9 mouse cellular contexts compared by ENCODE assay signal in genomic region chr11:116226414-116226813, GRCm38 (mm10). TPM values are rescaled to one million over a fixed set of nuclear protein-coding genes. Genes with fewer than 3 reads are reported as not detected.
A peak's percentile ranks its signal among the peaks of the same experiment; 100 is the strongest.
DNase-seq lines count a peak whose midpoint lies in the region; ATAC-seq and TF ChIP-seq lines count a peak whose summit lies in the region.
"Had no signal": no experiment of that assay in that cellular context is flagged by ENCODE, and none has a peak within 500 bp of the region (broad histone marks: within the 10 kb centered on the region; RNA-seq: fewer than 3 reads in every experiment).

No protein-coding gene starts in this region.

- ATAC-seq in kidney, embryonic 14.5 days (ENCODE audit: low FRiP score, low TSS enrichment), result no peak
- no peak for ATAC-seq in hindbrain, postnatal 0 days

- H3K9ac ChIP-seq in kidney, embryonic 14.5 days (ENCODE audit: low read depth, low read length), result no peak overlapping the region
- no peak overlapping the region for H3K9ac ChIP-seq in hindbrain, postnatal 0 days (replicated peaks; ENCODE audit: low read length)
- H3K9ac ChIP-seq: embryonic facial prominence, embryonic 15.5 days had no signal

- no peak overlapping the region for H3K4me3 ChIP-seq in kidney, embryonic 14.5 days (ENCODE audit: low read length)
- no peak overlapping the region for H3K4me3 ChIP-seq in embryonic facial prominence, embryonic 10.5 days
- no peak overlapping the region for H3K4me3 ChIP-seq in hindbrain, postnatal 0 days (ENCODE audit: low read length)
- no peak overlapping the region for H3K4me3 ChIP-seq in limb, embryonic 10.5 days
- no peak overlapping the region for H3K4me3 ChIP-seq in olfactory bulb, adult 2 months (ENCODE audit: insufficient read depth, low read depth, low read length)
- H3K4me3 ChIP-seq in thymus, adult 2 months (ENCODE audit: control insufficient read depth, insufficient read depth, low read length), result no peak overlapping the region
- H3K4me3 ChIP-seq: embryonic facial prominence, embryonic 15.5 days had no signal

- WGBS in kidney, embryonic 14.5 days, result 5% methylated on average over 2 of the region's 2 CpGs
- WGBS in embryonic facial prominence, embryonic 10.5 days, result 1% methylated on average over 2 of the region's 2 CpGs
- WGBS in hindbrain, postnatal 0 days, result 0% methylated on average over 2 of the region's 2 CpGs
- 2% methylated on average over 2 of the region's 2 CpGs for WGBS in limb, embryonic 10.5 days
- WGBS in olfactory bulb, adult 2 months, result 0% methylated on average over 2 of the region's 2 CpGs
- WGBS in thymus, adult 2 months, result 2% methylated on average over 2 of the region's 2 CpGs

- DNase-seq in kidney, adult 11 months, result peak; percentile 68
- DNase-seq in adrenal gland, postnatal 10 days, result peak; percentile 93
- peak; percentile 87 for DNase-seq in embryonic facial prominence, embryonic 10.5 days (ENCODE audit: low spot score)
- DNase-seq in hindbrain, postnatal 0 days (ENCODE audit: low spot score), result peak; percentile 73
- DNase-seq in limb, embryonic 10.5 days (ENCODE audit: low spot score), result peak; percentile 94
- DNase-seq in thymus, adult 2 months, result peak; percentile 86

- H3K27ac ChIP-seq in kidney, embryonic 14.5 days (ENCODE audit: low read depth, low read length), result no peak overlapping the region
- H3K27ac ChIP-seq in embryonic facial prominence, embryonic 10.5 days (replicated peaks), result no peak overlapping the region
- no peak overlapping the region for H3K27ac ChIP-seq in hindbrain, postnatal 0 days
- no peak overlapping the region for H3K27ac ChIP-seq in limb, embryonic 10.5 days
- no peak overlapping the region for H3K27ac ChIP-seq in olfactory bulb, adult 2 months (ENCODE audit: insufficient read depth, low read depth, low read length)
- no peak overlapping the region for H3K27ac ChIP-seq in thymus, adult 2 months (ENCODE audit: control insufficient read depth, insufficient read depth, low read length)
- H3K27ac ChIP-seq: embryonic facial prominence, embryonic 15.5 days had no signal

- no peaks in the 10 kb centered on the region for H3K36me3 ChIP-seq in kidney, embryonic 14.5 days (ENCODE audit: control insufficient read depth, insufficient read depth, low read length)
- peaks cover 16% of the 10 kb centered on the region; the same call in 1 of the 2 replicates for H3K36me3 ChIP-seq in embryonic facial prominence, embryonic 10.5 days (replicated peaks)
- no peaks in the 10 kb centered on the region for H3K36me3 ChIP-seq in hindbrain, postnatal 0 days (ENCODE audit: insufficient read depth, low read length)
- peaks cover 13% of the 10 kb centered on the region; the same call in 1 of the 2 replicates for H3K36me3 ChIP-seq in limb, embryonic 10.5 days
- no peaks in the 10 kb centered on the region for H3K36me3 ChIP-seq in thymus, adult 2 months (ENCODE audit: control insufficient read depth, insufficient read depth, low read length)

- H3K27me3 ChIP-seq in kidney, embryonic 14.5 days (ENCODE audit: control insufficient read depth, insufficient read depth, low read length), result peaks cover 27% of the 10 kb centered on the region
- H3K27me3 ChIP-seq in embryonic facial prominence, embryonic 10.5 days (replicated peaks; ENCODE audit: low read depth, poor library complexity, severe bottlenecking), result peaks cover 66% of the 10 kb centered on the region
- H3K27me3 ChIP-seq in hindbrain, postnatal 0 days (ENCODE audit: insufficient read depth, low read length), result peaks cover 16% of the 10 kb centered on the region; the same call in 1 of the 2 replicates
- peaks cover 50% of the 10 kb centered on the region for H3K27me3 ChIP-seq in limb, embryonic 10.5 days (ENCODE audit: low read depth, poor library complexity, severe bottlenecking)
- no peaks in the 10 kb centered on the region for H3K27me3 ChIP-seq in thymus, adult 2 months (ENCODE audit: control insufficient read depth, insufficient read depth, low read length)

- peaks cover 4% of the 10 kb centered on the region; the same call in 1 of the 2 replicates for H3K9me3 ChIP-seq in kidney, embryonic 14.5 days (ENCODE audit: control insufficient read depth, low read length)
- H3K9me3 ChIP-seq in embryonic facial prominence, embryonic 10.5 days, result peaks cover 14% of the 10 kb centered on the region
- no peaks in the 10 kb centered on the region for H3K9me3 ChIP-seq in hindbrain, postnatal 0 days (ENCODE audit: low read length)
- H3K9me3 ChIP-seq in limb, embryonic 10.5 days (replicated peaks), result no peaks in the 10 kb centered on the region
- H3K9me3 ChIP-seq: embryonic facial prominence, embryonic 15.5 days had no signal

- no peak for TF ChIP-seq POLR2A in olfactory bulb, adult 2 months (IDR thresholded peaks at IDR 0.05; ENCODE audit: insufficient read depth, low read depth, low read length)
- TF ChIP-seq POLR2A in thymus, adult 2 months (IDR thresholded peaks at IDR 0.05; ENCODE audit: control insufficient read depth, extremely low read depth, insufficient read depth, low read length, poor library complexity), result no peak

- no peak overlapping the region for H3K4me2 ChIP-seq in kidney, embryonic 14.5 days (replicated peaks; ENCODE audit: low read depth, low read length)
- no peak overlapping the region for H3K4me2 ChIP-seq in hindbrain, postnatal 0 days (ENCODE audit: low read depth, low read length)
- H3K4me2 ChIP-seq: embryonic facial prominence, embryonic 15.5 days had no signal

- peak; percentile 84 for TF ChIP-seq CTCF in hindbrain, postnatal 0 days (IDR thresholded peaks at IDR 0.05; ENCODE audit: low read depth)
- peak; percentile 60 for TF ChIP-seq CTCF in olfactory bulb, adult 2 months (IDR thresholded peaks at IDR 0.05; ENCODE audit: insufficient read depth, low read depth, low read length)
- peak; percentile 90; the same call in 1 of the 2 replicates for TF ChIP-seq CTCF in thymus, adult 2 months (IDR thresholded peaks at IDR 0.05; ENCODE audit: borderline replicate concordance, control insufficient read depth, extremely low read depth, insufficient read depth, low read length, poor library complexity)

- H3K4me1 ChIP-seq in kidney, embryonic 14.5 days (ENCODE audit: control insufficient read depth, insufficient read depth, low read length), result peaks cover 10% of the 10 kb centered on the region; the same call in 1 of the 2 replicates
- peaks cover 49% of the 10 kb centered on the region for H3K4me1 ChIP-seq in embryonic facial prominence, embryonic 10.5 days
- H3K4me1 ChIP-seq in hindbrain, postnatal 0 days (ENCODE audit: insufficient read depth, low read length), result no peaks in the 10 kb centered on the region
- peaks cover 29% of the 10 kb centered on the region for H3K4me1 ChIP-seq in limb, embryonic 10.5 days
- peaks cover 19% of the 10 kb centered on the region for H3K4me1 ChIP-seq in olfactory bulb, adult 2 months (ENCODE audit: control insufficient read depth, insufficient read depth, low read length)
- no peaks in the 10 kb centered on the region for H3K4me1 ChIP-seq in thymus, adult 2 months (replicated peaks; ENCODE audit: control insufficient read depth, insufficient read depth, low read length)

RNA-seq across cellular contexts. Expression of gene Evpl, which starts 11.5 kb away (rescaled TPM):
- polyA plus RNA-seq in kidney, embryonic 14.5 days (2014; fragmentation: Nextera tagmentation; extraction: Ambion mirVana), result 1.4 and 2.6 TPM in 2 replicates
- 1 to 10 TPM; 1.4 to 1.7 TPM for total RNA-seq in adrenal gland, postnatal 10 days (2021)
- 1.0 and 1.3 TPM in 2 replicates for polyA plus RNA-seq in embryonic facial prominence, embryonic 10.5 days (2016; fragmentation: Nextera tagmentation; extraction: Ambion mirVana)
- 2.8 and 2.9 TPM in 2 replicates for total RNA-seq in hindbrain, postnatal 0 days (2014; rRNA removed)
- polyA plus RNA-seq in hindbrain, postnatal 0 days (2015; fragmentation: Nextera tagmentation; extraction: Ambion mirVana), result 1.6 TPM in 2 replicates
- 1.4 and 1.7 TPM in 2 replicates for polyA plus RNA-seq in limb, embryonic 10.5 days (2016; fragmentation: Nextera tagmentation; extraction: Ambion mirVana)
- not detected in 2 replicates for polyA plus RNA-seq in olfactory bulb, adult 2 months (2012; ENCODE audit: insufficient read depth, insufficient read length, low replicate concordance, missing spikeins)
- polyA plus RNA-seq in thymus, adult 2 months (2012; rRNA removed), result 3.2 and 3.7 TPM in 2 replicates

RNA-seq across cellular contexts. Expression of gene Acox1, which starts 27.6 kb away (rescaled TPM):
- 16.3 and 27.4 TPM in 2 replicates for polyA plus RNA-seq in kidney, embryonic 14.5 days (2014; fragmentation: Nextera tagmentation; extraction: Ambion mirVana)
- total RNA-seq in adrenal gland, postnatal 10 days (2021), result 100 to 1,000 TPM; 177 to 242 TPM
- 17.7 and 18.8 TPM in 2 replicates for polyA plus RNA-seq in embryonic facial prominence, embryonic 10.5 days (2016; fragmentation: Nextera tagmentation; extraction: Ambion mirVana)
- 109 and 112 TPM in 2 replicates for total RNA-seq in hindbrain, postnatal 0 days (2014; rRNA removed)
- 63.4 and 65.0 TPM in 2 replicates for polyA plus RNA-seq in hindbrain, postnatal 0 days (2015; fragmentation: Nextera tagmentation; extraction: Ambion mirVana)
- 13.0 and 16.7 TPM in 2 replicates for polyA plus RNA-seq in limb, embryonic 10.5 days (2016; fragmentation: Nextera tagmentation; extraction: Ambion mirVana)
- polyA plus RNA-seq in olfactory bulb, adult 2 months (2012; ENCODE audit: insufficient read depth, insufficient read length, low replicate concordance, missing spikeins), result not detected in 2 replicates
- 39.2 and 44.2 TPM in 2 replicates for polyA plus RNA-seq in thymus, adult 2 months (2012; rRNA removed)

RNA-seq across cellular contexts. Expression of gene Ten1, which starts 27.8 kb away (rescaled TPM):
- 74.1 and 76.3 TPM in 2 replicates for polyA plus RNA-seq in kidney, embryonic 14.5 days (2014; fragmentation: Nextera tagmentation; extraction: Ambion mirVana)
- 10 to 100 TPM; 17.8 to 24.4 TPM for total RNA-seq in adrenal gland, postnatal 10 days (2021)
- polyA plus RNA-seq in embryonic facial prominence, embryonic 10.5 days (2016; fragmentation: Nextera tagmentation; extraction: Ambion mirVana), result 62.7 and 65.6 TPM in 2 replicates
- 66.6 and 74.8 TPM in 2 replicates for total RNA-seq in hindbrain, postnatal 0 days (2014; rRNA removed)
- polyA plus RNA-seq in hindbrain, postnatal 0 days (2015; fragmentation: Nextera tagmentation; extraction: Ambion mirVana), result 101 and 110 TPM in 2 replicates
- 61.5 and 65.4 TPM in 2 replicates for polyA plus RNA-seq in limb, embryonic 10.5 days (2016; fragmentation: Nextera tagmentation; extraction: Ambion mirVana)
- polyA plus RNA-seq in olfactory bulb, adult 2 months (2012; ENCODE audit: insufficient read depth, insufficient read length, low replicate concordance, missing spikeins), result not detected in 2 replicates
- 56.5 and 57.0 TPM in 2 replicates for polyA plus RNA-seq in thymus, adult 2 months (2012; rRNA removed)

RNA-seq across cellular contexts. Expression of gene Srp68, which starts 47.6 kb away (rescaled TPM):
- polyA plus RNA-seq in kidney, embryonic 14.5 days (2014; fragmentation: Nextera tagmentation; extraction: Ambion mirVana), result 60.6 and 85.6 TPM in 2 replicates
- 10 to 100 TPM; 63.3 to 64.9 TPM for total RNA-seq in adrenal gland, postnatal 10 days (2021)
- 104 TPM in 2 replicates for polyA plus RNA-seq in embryonic facial prominence, embryonic 10.5 days (2016; fragmentation: Nextera tagmentation; extraction: Ambion mirVana)
- total RNA-seq in hindbrain, postnatal 0 days (2014; rRNA removed), result 18.3 and 22.5 TPM in 2 replicates
- polyA plus RNA-seq in hindbrain, postnatal 0 days (2015; fragmentation: Nextera tagmentation; extraction: Ambion mirVana), result 50.4 and 50.8 TPM in 2 replicates
- 121 and 123 TPM in 2 replicates for polyA plus RNA-seq in limb, embryonic 10.5 days (2016; fragmentation: Nextera tagmentation; extraction: Ambion mirVana)
- polyA plus RNA-seq in olfactory bulb, adult 2 months (2012; ENCODE audit: insufficient read depth, insufficient read length, low replicate concordance, missing spikeins), result not detected in 2 replicates
- polyA plus RNA-seq in thymus, adult 2 months (2012; rRNA removed), result 69.1 and 72.0 TPM in 2 replicates

RNA-seq across cellular contexts. Expression of gene Galr2, which starts 54.3 kb away (rescaled TPM):
- polyA plus RNA-seq in kidney, embryonic 14.5 days (2014; fragmentation: Nextera tagmentation; extraction: Ambion mirVana), result 0.13 TPM in 1 of 2 replicates, not detected in the other
- total RNA-seq in adrenal gland, postnatal 10 days (2021), result under 1 TPM; 0.15 to 0.36 TPM
- 0.25 and 0.39 TPM in 2 replicates for polyA plus RNA-seq in embryonic facial prominence, embryonic 10.5 days (2016; fragmentation: Nextera tagmentation; extraction: Ambion mirVana)
- 0.40 TPM in 1 of 2 replicates, not detected in the other for total RNA-seq in hindbrain, postnatal 0 days (2014; rRNA removed)
- 0.34 and 0.44 TPM in 2 replicates for polyA plus RNA-seq in hindbrain, postnatal 0 days (2015; fragmentation: Nextera tagmentation; extraction: Ambion mirVana)
- polyA plus RNA-seq in limb, embryonic 10.5 days (2016; fragmentation: Nextera tagmentation; extraction: Ambion mirVana), result 0.11 TPM in 1 of 2 replicates, not detected in the other
- polyA plus RNA-seq in olfactory bulb, adult 2 months (2012; ENCODE audit: insufficient read depth, insufficient read length, low replicate concordance, missing spikeins), result not detected in 2 replicates
- 0.59 and 1.1 TPM in 2 replicates for polyA plus RNA-seq in thymus, adult 2 months (2012; rRNA removed)
